20 mouse cellular contexts compared by ENCODE assay signal in genomic region chr8:125849181-125849580, GRCm38 (mm10).
"Had no signal": no experiment of that assay in that cellular context is flagged by ENCODE, and none has a peak within 500 bp of the region (broad histone marks: within the 10 kb centered on the region; RNA-seq: fewer than 3 reads in every experiment).

No protein-coding gene starts in this region.

- H3K4me3 ChIP-seq: liver, embryonic 13.5 days; liver, embryonic 15.5 days; lung, embryonic 15.5 days; myocyte; neural tube, embryonic 13.5 days; neural tube, embryonic 15.5 days had no signal

- ATAC-seq: liver, postnatal 0 days; lung, postnatal 0 days; midbrain, embryonic 16.5 days had no signal

- H3K4me1 ChIP-seq: liver, embryonic 15.5 days; lung, embryonic 15.5 days had no signal

- H3K9ac ChIP-seq: liver, embryonic 13.5 days; liver, embryonic 15.5 days; liver, postnatal 0 days; lung, embryonic 15.5 days; neural tube, embryonic 13.5 days; neural tube, embryonic 15.5 days had no signal

- H3K9me3 ChIP-seq: liver, embryonic 13.5 days; liver, embryonic 15.5 days; lung, embryonic 15.5 days; neural tube, embryonic 13.5 days; neural tube, embryonic 15.5 days had no signal

- DNase-seq: liver, embryonic 13.5 days; liver, postnatal 0 days; lung, adult 2 months; lung, postnatal 14 days; lung, postnatal 4 days; midbrain, embryonic 14.5 days; retina, postnatal 1 day; right cerebral cortex, postnatal 25 days; right cerebral cortex, postnatal 4 days; spleen, adult 18-20 months; thymus, adult 2 months; thymus, postnatal 25 days had no signal

- H3K4me2 ChIP-seq: liver, embryonic 13.5 days; liver, embryonic 15.5 days; lung, embryonic 15.5 days; midbrain, embryonic 11.5 days; neural tube, embryonic 13.5 days; neural tube, embryonic 15.5 days had no signal

- H3K36me3 ChIP-seq: liver, embryonic 13.5 days; liver, embryonic 15.5 days; lung, embryonic 15.5 days; neural tube, embryonic 13.5 days had no signal

- H3K27me3 ChIP-seq: liver, embryonic 13.5 days; liver, embryonic 15.5 days; lung, embryonic 15.5 days had no signal

- H3K27ac ChIP-seq: liver, embryonic 13.5 days; liver, embryonic 15.5 days; lung, embryonic 15.5 days; neural tube, embryonic 13.5 days; neural tube, embryonic 15.5 days had no signal
